ENCODE assay signal across 8 mouse cellular contexts in the genomic region with DNA sequence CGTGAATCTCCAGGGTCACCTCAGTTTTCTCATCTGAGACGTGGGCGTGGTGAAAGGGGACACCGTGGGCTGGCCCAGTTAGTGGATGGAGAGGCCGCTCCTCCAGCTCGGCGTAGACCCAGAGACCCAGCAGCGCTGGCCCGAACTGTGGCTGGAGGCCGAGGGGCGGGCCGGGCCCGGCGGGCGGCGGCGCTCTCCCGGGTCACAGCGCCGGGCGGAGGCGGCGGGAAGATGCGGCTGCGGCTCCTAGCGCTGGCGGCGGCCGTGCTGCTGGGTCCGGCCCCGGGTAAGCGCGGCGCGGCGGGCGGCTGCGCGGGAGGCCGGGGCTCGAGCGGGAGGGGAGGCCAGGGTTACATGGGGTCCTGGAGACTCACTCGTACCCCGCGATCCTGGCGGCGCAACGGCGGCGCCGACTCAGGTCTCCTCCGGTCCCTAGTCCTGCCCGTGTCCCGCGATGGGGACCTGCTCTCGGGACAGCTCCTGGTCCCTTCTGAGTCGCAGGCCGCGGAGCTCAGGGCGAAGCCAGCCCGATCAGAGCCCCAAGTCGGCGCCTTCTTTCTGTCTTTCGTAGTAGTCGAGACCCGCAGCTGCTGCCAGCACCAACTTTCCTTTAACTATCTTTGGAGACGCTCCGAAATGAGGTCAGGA. TPM values are rescaled to one million over a fixed set of nuclear protein-coding genes. Genes with fewer than 3 reads are reported as not detected.
A peak's percentile ranks its signal among the peaks of the same experiment; 100 is the strongest.
DNase-seq lines count a peak whose midpoint lies in the region; ATAC-seq and TF ChIP-seq lines count a peak whose summit lies in the region.

A gene (plus strand): TSS at position 76 of the 648 bp plus-strand sequence.

- TF ChIP-seq EP300 in heart, adult 2 months (IDR thresholded peaks at IDR 0.05; ENCODE audit: insufficient read depth, low read depth, low read length): no peak

- H3K9me3 ChIP-seq in embryonic facial prominence, embryonic 11.5 days (replicated peaks; ENCODE audit: control insufficient read depth, low read length): no peaks in the 10 kb centered on the region
- no peaks in the 10 kb centered on the region for H3K9me3 ChIP-seq in limb, embryonic 14.5 days (ENCODE audit: control insufficient read depth, low read length)
- H3K9me3 ChIP-seq in midbrain, postnatal 0 days (ENCODE audit: low read length): no peaks in the 10 kb centered on the region

- DNase-seq in embryonic facial prominence, embryonic 11.5 days (ENCODE audit: low spot score): peak; percentile 61
- peak; percentile 81 to 83 for DNase-seq in heart, adult 2 months
- peak; percentile 49 for DNase-seq in kidney, adult 18-20 months
- peak; percentile 52 for DNase-seq in limb, embryonic 14.5 days (ENCODE audit: low spot score)
- DNase-seq in midbrain, postnatal 0 days (ENCODE audit: low spot score): peak; percentile 51
- peak; percentile 74 for DNase-seq in testis, postnatal 14 days (ENCODE audit: low spot score)
- no peak for DNase-seq in thymus, adult 2 months

- H3K36me3 ChIP-seq in embryonic facial prominence, embryonic 11.5 days (replicated peaks; ENCODE audit: control insufficient read depth, insufficient read depth, low read depth, low read length): no peaks in the 10 kb centered on the region
- no peaks in the 10 kb centered on the region for H3K36me3 ChIP-seq in heart, adult 2 months (ENCODE audit: control insufficient read depth, insufficient read depth, low read length)
- no peaks in the 10 kb centered on the region for H3K36me3 ChIP-seq in limb, embryonic 14.5 days (ENCODE audit: control insufficient read depth, insufficient read depth, low read length)
- H3K36me3 ChIP-seq in midbrain, postnatal 0 days (ENCODE audit: insufficient read depth, low read length): no peaks in the 10 kb centered on the region
- H3K36me3 ChIP-seq in thymus, adult 2 months (ENCODE audit: control insufficient read depth, insufficient read depth, low read length): no peaks in the 10 kb centered on the region

- under 1% methylated on average over 50 of the region's 68 CpGs for WGBS in embryonic facial prominence, embryonic 11.5 days
- WGBS in heart, adult 2 months: under 1% methylated on average over 64 of the region's 68 CpGs
- under 1% methylated on average over 50 of the region's 68 CpGs for WGBS in limb, embryonic 14.5 days
- WGBS in midbrain, postnatal 0 days: under 1% methylated on average over 54 of the region's 68 CpGs
- 4% methylated on average over 68 of the region's 68 CpGs for WGBS in thymus, adult 2 months

- no peak for TF ChIP-seq POLR2A in bone marrow macrophage, adult 2 months (IDR thresholded peaks at IDR 0.05; ENCODE audit: borderline replicate concordance, low read depth, low read length)
- no peak for TF ChIP-seq POLR2A in heart, adult 2 months (IDR thresholded peaks at IDR 0.05; ENCODE audit: insufficient read depth, low read depth, low read length)
- TF ChIP-seq POLR2A in limb, embryonic 14.5 days (IDR thresholded peaks at IDR 0.05; ENCODE audit: borderline replicate concordance, extremely low read depth, insufficient read depth, insufficient read length): no peak
- TF ChIP-seq POLR2A in thymus, adult 2 months (IDR thresholded peaks at IDR 0.05; ENCODE audit: control insufficient read depth, extremely low read depth, insufficient read depth, low read length, poor library complexity): no peak

- intact Hi-C loops in heart, adult 2 months (cut with DNase I): loop anchor here (5.0 kb wide), 1 partner anchor 35 kb away; no protein-coding TSS in a partner anchor

- peak within 1 kb of the TSS; percentile 83 for H3K4me2 ChIP-seq in embryonic facial prominence, embryonic 11.5 days (ENCODE audit: low read depth, low read length)
- peak within 1 kb of the TSS; percentile 80 for H3K4me2 ChIP-seq in limb, embryonic 14.5 days (replicated peaks; ENCODE audit: low read depth, low read length, severe bottlenecking)
- H3K4me2 ChIP-seq in midbrain, postnatal 0 days (ENCODE audit: low read depth, low read length, poor library complexity, severe bottlenecking): peak within 1 kb of the TSS; percentile 98

- H3K27me3 ChIP-seq in embryonic facial prominence, embryonic 11.5 days (ENCODE audit: control insufficient read depth, insufficient read depth, low read length): no peaks in the 10 kb centered on the region
- H3K27me3 ChIP-seq in heart, adult 2 months (ENCODE audit: control insufficient read depth, insufficient read depth, low read length): no peaks in the 10 kb centered on the region
- no peaks in the 10 kb centered on the region for H3K27me3 ChIP-seq in limb, embryonic 14.5 days (ENCODE audit: control insufficient read depth, insufficient read depth, low read length)
- H3K27me3 ChIP-seq in midbrain, postnatal 0 days (ENCODE audit: insufficient read depth, low read length): peaks cover 10% of the 10 kb centered on the region; the same call in 1 of the 2 replicates
- H3K27me3 ChIP-seq in thymus, adult 2 months (ENCODE audit: control insufficient read depth, insufficient read depth, low read length): peaks cover 4% of the 10 kb centered on the region; the same call in 1 of the 2 replicates

- 0 out of 2 replicates have a peak within 1 kb of the TSS, but pooled peaks have one; percentile 10 for H3K4me3 ChIP-seq in bone marrow macrophage, adult 2 months (ENCODE audit: insufficient read depth, low read length)
- H3K4me3 ChIP-seq in embryonic facial prominence, embryonic 11.5 days (ENCODE audit: low read depth, low read length): peak within 1 kb of the TSS; percentile 45
- H3K4me3 ChIP-seq in heart, adult 2 months: peak within 1 kb of the TSS; percentile 58
- H3K4me3 ChIP-seq in limb, embryonic 14.5 days (replicated peaks; ENCODE audit: low read length): peak within 1 kb of the TSS; percentile 58
- H3K4me3 ChIP-seq in midbrain, postnatal 0 days (ENCODE audit: low read depth, low read length): peak within 1 kb of the TSS; percentile 50
- H3K4me3 ChIP-seq in thymus, adult 2 months (ENCODE audit: control insufficient read depth, insufficient read depth, low read length): no peak within 1 kb of the TSS

- TF ChIP-seq CTCF in bone marrow macrophage, adult 2 months (IDR thresholded peaks at IDR 0.05; ENCODE audit: low read depth, low read length): no peak
- no peak for TF ChIP-seq CTCF in heart, adult 2 months (IDR thresholded peaks at IDR 0.05)
- TF ChIP-seq CTCF in midbrain, postnatal 0 days (IDR thresholded peaks at IDR 0.05): no peak
- TF ChIP-seq CTCF in thymus, adult 2 months (IDR thresholded peaks at IDR 0.05; ENCODE audit: borderline replicate concordance, control insufficient read depth, extremely low read depth, insufficient read depth, low read length, poor library complexity): no peak

- peak within 1 kb of the TSS; percentile 81 for H3K9ac ChIP-seq in embryonic facial prominence, embryonic 11.5 days (replicated peaks; ENCODE audit: low read length)
- H3K9ac ChIP-seq in heart, adult 2 months (ENCODE audit: low read depth, low read length): peak within 1 kb of the TSS; percentile 90
- H3K9ac ChIP-seq in limb, embryonic 14.5 days (ENCODE audit: low read depth, low read length, severe bottlenecking): peak within 1 kb of the TSS; percentile 88
- H3K9ac ChIP-seq in midbrain, postnatal 0 days (replicated peaks; ENCODE audit: low read length, poor library complexity, severe bottlenecking): peak within 1 kb of the TSS; percentile 50

- no peak within 1 kb of the TSS for H3K27ac ChIP-seq in bone marrow macrophage, adult 2 months (ENCODE audit: insufficient read depth, low read depth, low read length)
- H3K27ac ChIP-seq in embryonic facial prominence, embryonic 11.5 days (replicated peaks; ENCODE audit: low read depth, low read length): no peak within 1 kb of the TSS
- H3K27ac ChIP-seq in heart, adult 2 months: peak within 1 kb of the TSS; percentile 80
- peak within 1 kb of the TSS; percentile 70 for H3K27ac ChIP-seq in limb, embryonic 14.5 days (replicated peaks; ENCODE audit: low read depth, low read length)
- no peak within 1 kb of the TSS; the same call in 1 of the 2 replicates for H3K27ac ChIP-seq in midbrain, postnatal 0 days (ENCODE audit: low read depth, low read length)
- H3K27ac ChIP-seq in thymus, adult 2 months (ENCODE audit: control insufficient read depth, insufficient read depth, low read length): no peak within 1 kb of the TSS

- peak; percentile 87 for ATAC-seq in embryonic facial prominence, embryonic 11.5 days (replicated peaks; ENCODE audit: insufficient number of reproducible peaks, low FRiP score, low TSS enrichment, low read depth)
- ATAC-seq in limb, embryonic 14.5 days (ENCODE audit: low FRiP score, low read depth): peak; percentile 79
- ATAC-seq in midbrain, postnatal 0 days (ENCODE audit: low FRiP score): peak; percentile 56; the same call in 1 of the 2 replicates

- H3K79me2 ChIP-seq in heart, adult 2 months (replicated peaks; ENCODE audit: control insufficient read depth, insufficient read depth, low read length): no peaks in the 10 kb centered on the region

- H3K4me1 ChIP-seq in bone marrow macrophage, adult 2 months (ENCODE audit: control insufficient read depth, insufficient read depth, low read length): peaks cover 6% of the 10 kb centered on the region
- H3K4me1 ChIP-seq in embryonic facial prominence, embryonic 11.5 days (ENCODE audit: control insufficient read depth, insufficient read depth, low read length): peaks cover 2% of the 10 kb centered on the region; the same call in 1 of the 2 replicates
- H3K4me1 ChIP-seq in heart, adult 2 months (ENCODE audit: control insufficient read depth, insufficient read depth, low read length): peaks cover 13% of the 10 kb centered on the region
- peaks cover 11% of the 10 kb centered on the region for H3K4me1 ChIP-seq in limb, embryonic 14.5 days (ENCODE audit: control insufficient read depth, insufficient read depth, low read length)
- H3K4me1 ChIP-seq in midbrain, postnatal 0 days (ENCODE audit: insufficient read depth, low read length): 0 out of 2 replicates have a peak, but pooled peaks cover 3% of the 10 kb centered on the region
- no peaks in the 10 kb centered on the region for H3K4me1 ChIP-seq in thymus, adult 2 months (replicated peaks; ENCODE audit: control insufficient read depth, insufficient read depth, low read length)

RNA-seq across cellular contexts. Expression of the gene that starts here (rescaled TPM):
- not detected in 2 replicates for polyA plus RNA-seq in bone marrow macrophage, adult 2 months (2012; ENCODE audit: insufficient read depth, insufficient read length, missing spikeins)
- 4.2 and 5.1 TPM in 2 replicates for polyA plus RNA-seq in embryonic facial prominence, embryonic 11.5 days (2014; fragmentation: Nextera tagmentation; extraction: Ambion mirVana)
- total RNA-seq in heart, adult 2 months (2021): 10 to 100 TPM in 1 of 2 experiments, 1 to 10 TPM in 1; 9.2 to 11.7 TPM
- polyA plus RNA-seq in heart, adult 2 months (2012; rRNA removed): 6.6 and 12.6 TPM in 2 replicates
- 13.2 and 14.8 TPM in 2 replicates for polyA plus RNA-seq in limb, embryonic 14.5 days (2012; rRNA removed)
- 21.9 and 25.0 TPM in 2 replicates for polyA plus RNA-seq in limb, embryonic 14.5 days (2014; fragmentation: Nextera tagmentation; extraction: Ambion mirVana)
- total RNA-seq in midbrain, postnatal 0 days (2014; rRNA removed): 9.2 and 11.0 TPM in 2 replicates
- polyA plus RNA-seq in midbrain, postnatal 0 days (2015; fragmentation: Nextera tagmentation; extraction: Ambion mirVana): 11.4 and 13.8 TPM in 2 replicates
- polyA plus RNA-seq in thymus, adult 2 months (2012; rRNA removed): 1.2 and 1.8 TPM in 2 replicates

Comparison
In these comparisons a context has a peak if more than half of its experiments do, and no peak if none do; other contexts are left out.
1. H3K27ac ChIP-seq: peak in heart, adult 2 months (single experiment) and limb, embryonic 14.5 days (single experiment); none in bone marrow macrophage, adult 2 months (single experiment), embryonic facial prominence, embryonic 11.5 days (single experiment), midbrain, postnatal 0 days (single experiment) and thymus, adult 2 months (single experiment).
2. Peak in every context shown above with its lines, with median percentiles within 50 percentile points of each other: ATAC-seq, H3K4me2 ChIP-seq and H3K9ac ChIP-seq.